Mouse (Mus musculus) gastrocnemius, adult 18-20 months (tissue): ENCODE measurements around the gene Amelx. TPM values are rescaled to one million over a fixed set of nuclear protein-coding genes. Genes with fewer than 3 reads are reported as not detected.

Experiments
- DNase-seq: peaks from one replicate; pipeline ENCODE4 v3.0.0; 2021; ENCODE audit warnings: low spot score
- long read RNA-seq, 2 experiments: library from polyadenylated mRNA; stranded (forward); transcript quantifications; one replicate each; pipeline ENCODE4 v2.0.0; 2021
- total RNA-seq, 2 experiments: library from RNA; stranded (reverse); gene quantifications; 2 replicates each; pipeline ENCODE4 v1.2.3; 2021

Amelx gene
- not detected for total RNA-seq
- long read RNA-seq, experiment 1: 0 reads
- long read RNA-seq, experiment 2: 0 reads

- no peak for DNase-seq
Measured at GRCm38 (mm10) chrX:169187100-169187499, at the start of gene Amelx. Amelx (minus strand) TSS chrX:169187200.

GRCm38 (mm10) chrX:169222357-169223062 is 35.5 kb upstream of the Amelx start:
- DNase-seq: no peak

DNA sequence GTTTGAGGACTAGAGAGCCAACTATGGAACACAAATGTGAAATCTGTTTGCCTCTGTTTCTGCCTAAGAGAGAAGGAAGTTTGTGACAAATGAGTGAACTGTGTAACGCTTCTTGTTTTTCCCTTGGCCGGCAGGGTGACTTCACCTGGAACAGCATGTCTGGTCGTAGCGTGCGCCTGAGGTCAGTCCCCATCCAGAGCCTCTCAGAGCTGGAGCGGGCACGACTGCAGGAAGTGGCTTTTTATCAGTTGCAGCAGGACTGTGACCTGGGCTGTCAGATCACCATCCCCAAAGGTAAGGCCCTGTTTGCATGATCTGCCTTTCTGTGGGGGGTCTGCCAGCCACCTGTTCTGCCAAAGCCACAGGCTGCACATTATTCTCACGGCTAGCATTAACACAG is 33.1 kb upstream of the Amelx start:
- DNase-seq: no peak

GRCm38 (mm10) chrX:169210019-169210418 is 23.0 kb upstream of the Amelx start:
- no peak for DNase-seq

DNA sequence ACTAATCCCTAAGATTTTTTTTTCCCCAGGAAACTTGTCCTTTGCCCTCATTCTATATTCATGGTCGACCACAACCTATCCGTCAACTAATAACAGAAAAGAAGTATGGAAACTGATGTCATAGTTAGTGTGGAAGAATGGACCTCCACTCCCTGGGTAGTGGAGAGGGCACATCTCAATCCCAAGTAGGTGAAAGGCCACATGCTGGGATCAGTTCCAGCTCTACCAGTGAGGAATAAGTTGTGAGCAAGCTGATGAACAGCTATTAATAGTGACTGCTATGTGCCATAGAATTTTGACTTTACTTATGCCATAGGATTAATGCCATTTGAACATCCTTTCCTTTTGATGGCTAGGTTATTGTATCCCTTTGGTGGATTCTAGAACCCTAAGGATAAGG is 8.4 kb downstream of the Amelx start:
- DNase-seq: peak; percentile 2

- peak; percentile 34 for DNase-seq
Measured at GRCm38 (mm10) chrX:169173796-169174195, 13.2 kb downstream of the Amelx start.

DNA sequence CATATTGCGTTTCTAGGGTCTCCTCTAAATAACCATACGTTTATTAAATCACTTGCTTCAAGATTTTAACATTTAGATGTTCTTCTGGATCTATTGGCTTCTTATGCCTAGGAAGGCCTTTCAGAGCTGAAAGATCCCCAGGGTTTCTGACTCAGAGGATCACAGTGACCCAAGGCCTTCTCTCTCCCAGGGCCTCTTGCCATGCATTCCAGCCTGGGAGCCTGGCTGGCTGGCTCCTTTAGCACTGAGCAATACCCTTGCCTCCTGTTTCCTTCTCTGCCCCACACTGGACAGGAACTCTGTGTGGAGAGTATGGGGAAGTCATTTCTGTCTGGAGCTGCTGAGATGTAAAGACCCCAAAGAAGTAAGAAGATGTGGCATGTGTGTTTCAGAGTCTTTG is 16.0 kb downstream of the Amelx start:
- peak; percentile 2 for DNase-seq

DNA sequence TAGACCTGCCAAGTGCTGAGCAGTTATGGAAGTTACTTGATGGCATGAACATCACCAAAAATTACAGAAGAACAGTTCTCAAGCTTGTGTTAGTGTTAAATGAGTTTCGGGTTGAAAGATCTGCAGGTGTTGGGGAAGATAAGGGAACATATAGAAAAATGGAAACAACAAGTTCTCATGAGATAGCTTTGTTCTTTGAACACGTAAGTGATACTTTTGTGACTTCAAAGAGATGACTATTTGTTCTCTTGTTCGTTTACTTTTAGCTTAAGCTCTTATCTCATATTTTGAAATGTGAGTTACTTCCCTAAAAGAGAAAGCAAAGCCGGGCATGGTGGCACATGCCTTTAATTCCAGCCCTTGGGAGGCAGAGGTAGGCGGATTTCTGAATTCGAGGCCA is 28.6 kb downstream of the Amelx start:
- DNase-seq: no peak

- no peak for DNase-seq
Measured at GRCm38 (mm10) chrX:169153805-169154204, 33.2 kb downstream of the Amelx start.

- DNase-seq: no peak
Measured at GRCm38 (mm10) chrX:169140467-169140866, 46.5 kb downstream of the Amelx start.

GRCm38 (mm10) chrX:169139758-169140157 is 47.2 kb downstream of the Amelx start:
- no peak for DNase-seq

Other genes starting within 250 kb of the Amelx start
- gene Hccs, start 133.2 kb upstream of the Amelx start, total RNA-seq: 10 to 100 TPM; 26.3 to 28.2 TPM